Mouse (Mus musculus): ENCODE measurements around the gene Retreg3.
A peak's percentile ranks its signal among the peaks of the same experiment; 100 is the strongest.
"Not testable (repeated sequence)": the region's sequence is repeated elsewhere in the genome, so short reads cannot be mapped to it uniquely, and the experiment has no call there.

The Retreg3 gene

DNA sequence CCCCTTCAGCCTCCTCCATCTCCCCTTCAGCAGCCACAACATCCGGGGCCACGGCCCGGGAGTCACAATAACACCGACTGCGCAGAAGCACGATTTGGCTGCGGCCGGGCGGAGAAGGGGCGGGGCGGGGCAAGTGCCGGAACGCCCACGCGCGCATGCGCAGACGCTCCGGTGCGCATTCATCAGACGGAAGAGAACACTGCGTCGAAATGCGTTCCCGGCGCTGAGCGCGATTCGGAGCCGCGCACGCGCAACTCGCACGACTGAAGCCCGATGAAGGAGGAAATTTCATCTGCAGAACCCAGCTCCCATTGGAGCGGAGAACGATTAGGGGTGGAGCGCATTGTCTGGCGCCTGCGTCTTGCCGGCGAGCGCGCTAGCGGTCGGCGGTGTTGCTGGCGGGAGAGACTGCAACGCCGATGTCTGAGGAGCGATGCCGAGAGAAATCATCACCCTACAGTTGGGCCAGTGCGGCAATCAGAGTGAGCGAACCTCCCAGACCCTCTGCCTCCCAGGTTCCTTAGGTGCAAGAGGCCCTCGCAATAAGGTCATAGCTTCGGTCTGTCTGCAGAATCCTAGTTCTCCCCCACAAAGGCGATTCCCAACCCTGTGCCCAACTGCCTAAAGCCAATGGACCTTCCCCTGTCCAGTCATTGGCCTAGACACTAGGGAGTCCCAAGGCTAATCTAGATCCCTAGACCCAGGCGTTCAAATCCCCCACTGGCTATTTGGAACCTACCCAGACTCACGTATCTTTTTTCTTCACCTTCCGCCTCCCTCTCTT, at the start of gene Retreg3, which contains the start of gene Tubg1:
TSS of gene Retreg3 (minus strand) at position 133 of the 784 bp plus-strand sequence.
TSS of gene Tubg1 (plus strand) at position 178 of the 784 bp plus-strand sequence.
- DNase-seq: peak; percentile 100

DNA sequence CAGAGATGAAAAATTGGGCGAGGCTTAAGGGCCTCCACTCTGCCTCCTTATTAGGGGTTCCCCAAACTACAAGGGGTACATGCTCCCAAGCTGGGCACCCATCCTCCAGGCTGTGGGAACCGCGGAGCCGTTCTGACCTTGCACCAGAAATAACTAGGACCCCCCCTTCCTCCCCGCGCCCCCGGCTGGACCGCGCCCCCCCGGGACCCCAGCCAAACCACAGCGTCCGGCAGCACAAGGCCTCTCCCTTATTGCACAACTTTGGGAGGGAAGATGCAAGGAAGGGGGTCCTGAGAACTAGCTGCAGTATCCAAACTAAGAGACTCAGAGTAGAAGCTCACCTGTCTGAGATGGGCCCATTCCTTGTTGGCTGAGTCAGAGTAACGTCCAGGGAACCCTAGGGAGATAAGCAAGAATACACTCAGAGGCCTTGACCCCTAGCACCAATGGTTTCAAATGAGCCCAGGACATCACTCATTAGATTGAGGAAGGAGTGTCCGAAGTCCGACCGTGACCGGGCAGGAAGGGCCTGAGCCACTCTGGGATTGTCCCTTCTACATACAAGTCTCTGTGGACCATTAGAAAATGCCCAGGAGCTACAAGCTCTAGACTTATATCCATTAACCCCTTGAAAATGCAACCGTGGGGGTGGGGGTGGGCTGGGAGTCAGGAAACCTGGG, 48.7 kb upstream of the Retreg3 start:
- DNase-seq: no peak

DNA sequence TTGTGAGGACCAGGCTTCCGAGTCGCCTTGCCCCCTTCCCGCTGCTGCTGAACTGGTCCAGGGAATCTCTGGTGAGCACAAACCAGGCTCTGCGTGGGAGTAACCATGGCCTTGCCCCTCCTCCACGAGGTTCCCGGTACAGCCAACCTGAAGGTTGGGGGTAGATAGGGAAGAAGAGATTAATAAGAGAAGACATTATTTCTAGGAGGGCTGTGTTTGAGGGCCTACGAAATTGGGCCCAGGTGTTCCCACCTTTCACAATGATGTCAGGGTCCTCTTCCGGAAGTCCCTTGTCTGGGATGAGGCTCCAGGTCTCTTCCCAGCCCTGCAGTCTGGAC, 48.2 kb upstream of the Retreg3 start:
- no peak for DNase-seq

DNA sequence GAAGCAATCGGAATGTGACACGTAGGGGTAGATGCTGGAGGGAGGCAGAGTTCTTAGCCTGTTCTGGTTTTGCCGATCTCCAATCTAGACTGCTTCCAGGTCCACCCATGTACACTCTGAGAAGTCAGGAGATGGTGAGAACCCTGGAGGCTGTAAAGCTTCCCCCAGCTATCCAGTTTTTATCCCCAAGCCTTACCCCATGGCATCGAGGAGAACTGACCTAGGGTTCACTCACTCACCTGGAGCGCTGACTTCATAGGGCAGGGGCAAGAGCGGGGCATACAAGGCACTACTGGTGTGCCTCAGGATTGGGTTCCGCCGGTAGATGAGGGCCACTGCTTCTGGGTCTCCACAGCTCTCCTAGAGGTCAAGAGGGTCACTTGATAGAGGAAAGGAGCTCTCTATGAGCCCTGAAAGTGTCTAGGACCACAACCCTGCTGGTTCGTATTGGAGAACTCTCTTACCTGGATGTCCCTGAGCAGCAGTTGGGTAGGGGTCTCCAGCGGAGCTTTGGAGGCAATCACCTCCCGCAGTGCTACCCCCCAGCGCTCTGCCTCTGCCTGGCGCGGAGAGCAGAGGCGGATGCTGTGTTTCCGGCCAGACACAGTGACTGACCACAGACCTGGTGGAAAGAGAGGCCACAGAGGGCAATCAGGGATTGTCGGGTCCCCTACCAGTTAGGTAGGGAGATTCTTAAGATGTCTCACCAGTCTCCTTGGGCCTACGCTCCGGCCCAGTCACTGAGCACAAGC, 47.7 kb upstream of the Retreg3 start:
- DNase-seq: no peak

DNA sequence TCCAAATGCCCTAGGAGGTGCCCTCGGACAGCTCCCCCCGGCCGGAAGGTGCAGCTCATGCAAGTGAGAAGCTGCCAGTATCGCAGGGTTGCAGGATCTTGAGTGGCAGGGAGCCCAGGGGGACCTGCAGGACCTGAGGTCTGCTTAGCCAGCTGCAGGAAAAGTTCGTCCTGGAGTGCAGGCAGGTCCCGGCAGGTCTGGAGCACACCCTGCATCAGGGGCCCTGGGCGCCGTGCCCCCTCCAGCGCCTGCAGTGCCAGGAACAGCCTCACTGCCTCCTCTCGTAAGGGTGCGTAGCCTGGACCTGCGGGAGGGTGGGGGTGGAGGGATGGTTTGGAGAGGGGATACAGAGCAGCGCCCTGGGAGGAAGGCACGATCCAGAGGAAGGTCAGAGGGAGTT, 46.7 kb upstream of the Retreg3 start:
- no peak for DNase-seq

DNA sequence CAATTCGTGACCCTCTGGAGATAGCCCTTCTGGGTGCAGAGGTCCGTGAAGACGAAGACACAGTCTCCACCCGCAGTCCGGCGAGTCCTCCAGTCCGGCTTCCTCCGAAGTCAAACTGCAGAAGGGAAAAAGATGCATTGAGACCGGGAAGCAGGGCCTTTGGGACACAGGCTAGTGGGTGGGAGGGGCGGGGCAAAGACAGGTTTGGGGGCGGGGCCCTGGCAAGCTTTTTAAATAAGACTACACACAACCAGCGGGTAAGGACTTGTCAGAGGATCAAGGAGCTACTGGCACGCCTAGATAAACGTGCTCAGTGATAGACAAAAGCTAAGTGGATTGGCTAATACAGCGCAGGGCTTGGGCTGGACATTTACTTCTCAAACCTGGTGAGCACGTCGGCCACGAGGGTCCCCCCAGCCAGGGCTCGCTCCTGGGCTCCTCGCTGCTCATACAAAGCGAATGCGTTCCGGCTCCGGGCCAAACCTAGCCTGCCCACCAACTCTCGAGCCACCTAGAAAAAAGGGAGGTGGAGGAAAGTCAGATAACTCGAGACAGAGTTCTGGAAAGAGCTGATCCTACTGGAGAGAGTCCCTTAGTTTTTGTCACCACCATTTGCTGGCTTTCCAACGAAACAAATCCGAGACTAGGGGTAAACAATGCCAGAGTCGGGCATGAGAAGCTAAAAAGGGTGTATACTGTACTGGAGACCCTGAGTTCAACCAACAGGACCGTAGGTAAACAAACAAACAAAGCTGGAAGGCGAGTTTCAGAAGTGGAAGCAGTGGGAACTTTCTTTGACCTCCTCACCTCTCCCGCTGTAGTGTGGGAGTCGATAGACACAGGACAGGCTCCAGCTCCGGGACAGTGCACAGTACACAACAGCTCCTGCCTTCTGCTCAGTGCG, 45.2 kb upstream of the Retreg3 start:
- no peak for DNase-seq

DNA sequence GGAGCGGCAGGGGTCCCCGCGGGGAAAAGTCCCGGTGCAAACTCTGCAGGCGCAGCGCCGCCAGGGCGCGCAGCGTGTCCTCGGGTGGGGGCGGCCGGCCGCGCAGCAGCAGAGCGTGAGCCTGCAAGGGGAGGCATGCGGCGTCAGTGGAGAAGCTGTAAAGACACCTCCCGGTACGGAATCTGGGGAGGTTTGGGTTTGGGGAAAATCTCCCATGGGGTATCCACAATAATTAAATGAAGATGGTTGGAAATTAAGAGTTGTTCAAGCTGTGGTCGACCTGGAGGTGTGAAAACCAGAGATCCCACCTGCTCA, 44.6 kb upstream of the Retreg3 start:
- no peak for DNase-seq

DNA sequence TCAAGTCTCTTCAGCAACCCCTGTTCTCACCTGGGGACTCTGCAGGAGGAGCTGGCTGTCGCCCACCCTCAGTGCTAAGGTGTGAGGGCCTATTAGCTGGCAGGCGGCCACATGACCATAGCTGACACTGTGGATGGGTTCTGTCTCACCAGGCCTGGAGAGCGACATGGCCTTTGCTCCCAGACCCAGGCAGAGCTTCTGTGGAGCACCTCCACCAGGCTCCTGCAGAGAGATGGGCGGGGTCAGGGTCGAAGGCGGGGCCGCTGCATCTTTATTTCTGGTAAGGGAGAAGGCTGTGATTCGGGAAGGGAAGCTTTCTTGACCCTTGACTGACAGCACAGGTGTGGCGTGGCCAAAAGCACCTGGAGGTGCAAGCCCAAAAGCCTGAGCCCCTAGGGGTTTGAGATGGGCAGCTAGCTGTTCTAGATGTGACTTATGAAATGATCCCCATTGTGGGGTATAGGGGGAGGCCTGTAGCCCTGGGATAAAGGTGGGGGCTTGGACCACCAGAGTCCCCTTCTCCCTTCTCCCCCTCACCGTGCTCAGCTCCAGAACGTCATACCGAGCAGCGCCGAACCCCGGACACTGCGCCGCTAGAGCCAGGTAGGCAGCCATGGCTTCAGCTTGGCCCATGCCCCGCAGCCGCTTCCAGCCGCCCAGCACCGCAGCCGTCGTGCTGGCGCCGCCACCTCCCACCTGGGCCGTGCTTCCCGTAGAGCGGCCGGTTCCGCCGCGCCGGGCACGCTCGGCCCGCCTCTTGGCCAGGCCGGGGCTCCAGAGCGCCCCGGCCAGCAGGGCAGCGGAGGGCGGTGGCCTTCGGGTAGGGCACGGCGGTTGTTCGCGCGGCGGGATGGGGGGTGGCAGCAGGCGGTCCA, 44.0 kb upstream of the Retreg3 start:
- DNase-seq: no peak

DNA sequence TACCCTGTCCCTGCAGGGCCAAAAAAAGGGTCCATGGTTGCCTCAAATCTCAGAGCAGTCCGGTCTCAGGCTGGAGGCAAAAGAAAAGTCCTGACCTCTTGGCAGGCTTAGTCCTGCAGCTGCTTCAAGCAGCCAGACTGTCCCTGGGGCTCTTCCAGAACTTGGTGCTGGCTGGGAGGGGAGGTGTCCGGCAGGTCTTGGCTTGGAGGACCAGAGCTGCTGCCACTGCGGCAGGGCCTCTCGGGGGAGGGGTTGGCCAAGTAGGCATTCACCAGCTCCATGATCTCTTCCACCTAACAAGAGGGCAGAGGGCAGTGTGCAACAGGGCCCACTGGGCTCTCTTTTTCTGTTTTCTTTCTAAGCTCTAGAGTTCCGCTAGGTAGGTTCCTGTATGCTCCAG, 43.1 kb upstream of the Retreg3 start:
- no peak for DNase-seq

DNA sequence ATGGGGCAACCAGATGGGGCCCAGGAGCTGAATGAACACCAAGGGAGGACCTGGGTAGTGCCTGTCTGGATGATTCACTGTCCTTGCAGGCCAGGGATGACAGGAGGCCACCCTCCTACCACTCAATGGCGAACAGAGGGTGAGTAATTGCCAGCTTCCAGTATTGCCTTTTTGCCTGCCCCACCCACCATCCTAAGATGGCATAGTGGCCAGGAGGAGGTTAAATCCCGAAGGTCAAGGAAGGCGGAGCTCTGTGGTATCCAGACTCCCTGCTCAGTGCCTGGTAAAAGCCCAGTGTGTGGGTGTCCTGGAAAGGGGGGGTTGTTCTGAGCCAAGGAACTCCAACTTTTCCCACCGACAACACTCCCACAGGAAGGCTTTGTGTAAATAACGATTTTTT, 42.6 kb upstream of the Retreg3 start:
- DNase-seq: no peak

DNA sequence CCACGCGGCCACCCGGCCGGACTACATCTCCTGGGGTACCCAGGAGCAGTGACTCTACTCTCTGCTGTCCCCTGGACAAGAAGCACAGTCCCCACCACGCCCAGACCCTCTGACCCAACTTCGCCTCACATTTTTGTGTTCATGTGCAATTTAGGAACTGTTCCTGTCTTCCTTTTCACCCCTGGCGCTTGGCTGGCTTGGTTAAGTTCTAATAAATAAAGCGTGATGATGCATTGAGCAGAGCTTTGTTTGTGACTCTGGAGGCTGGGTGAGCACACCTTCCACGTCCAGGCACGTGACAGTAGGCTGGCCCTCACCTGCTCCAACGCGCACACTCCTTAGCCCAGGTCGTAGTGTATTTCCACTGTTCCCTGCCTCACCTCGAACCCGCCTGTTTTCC, 41.9 kb upstream of the Retreg3 start:
- no peak for DNase-seq

DNA sequence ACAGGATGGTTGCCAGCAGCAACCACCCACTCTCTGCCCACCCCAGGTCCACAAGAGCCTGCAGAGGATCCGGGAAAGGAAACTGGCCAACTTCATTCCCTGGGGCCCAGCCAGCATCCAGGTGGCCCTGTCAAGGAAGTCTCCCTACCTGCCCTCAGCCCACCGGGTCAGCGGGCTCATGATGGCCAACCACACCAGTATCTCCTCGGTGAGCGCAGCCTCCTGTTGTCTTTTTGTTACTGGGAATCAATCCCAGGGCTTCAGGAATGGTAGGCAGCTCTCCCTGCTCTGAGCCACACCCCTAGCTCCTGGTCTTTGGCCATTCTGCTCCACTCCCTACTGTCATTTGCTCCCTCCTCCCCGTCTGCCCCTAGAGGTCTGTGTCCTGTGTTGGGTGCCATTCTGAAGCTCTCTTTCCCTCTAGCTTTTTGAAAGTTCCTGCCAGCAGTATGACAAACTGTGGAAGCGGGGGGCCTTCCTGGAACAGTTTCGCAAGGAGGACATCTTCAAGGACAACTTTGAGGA, 41.4 kb upstream of the Retreg3 start:
- DNase-seq: not testable (repeated sequence)

DNA sequence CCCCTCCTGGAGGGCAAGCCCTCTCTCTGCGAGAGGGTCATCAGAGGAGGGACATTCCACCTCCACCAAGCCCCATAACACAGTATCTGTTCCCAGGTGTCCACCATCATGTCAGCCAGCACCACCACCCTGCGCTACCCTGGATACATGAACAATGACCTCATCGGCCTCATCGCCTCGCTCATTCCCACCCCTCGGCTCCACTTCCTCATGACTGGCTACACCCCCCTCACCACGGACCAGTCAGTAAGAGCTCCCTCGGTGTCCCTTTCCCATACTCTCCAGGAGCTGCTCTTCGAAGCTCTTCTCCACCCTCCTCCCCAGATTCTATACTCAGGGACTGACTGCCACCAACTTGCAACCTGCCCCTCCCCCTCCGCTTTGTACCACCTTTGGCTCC, 40.5 kb upstream of the Retreg3 start:
- not testable (repeated sequence) for DNase-seq

DNA sequence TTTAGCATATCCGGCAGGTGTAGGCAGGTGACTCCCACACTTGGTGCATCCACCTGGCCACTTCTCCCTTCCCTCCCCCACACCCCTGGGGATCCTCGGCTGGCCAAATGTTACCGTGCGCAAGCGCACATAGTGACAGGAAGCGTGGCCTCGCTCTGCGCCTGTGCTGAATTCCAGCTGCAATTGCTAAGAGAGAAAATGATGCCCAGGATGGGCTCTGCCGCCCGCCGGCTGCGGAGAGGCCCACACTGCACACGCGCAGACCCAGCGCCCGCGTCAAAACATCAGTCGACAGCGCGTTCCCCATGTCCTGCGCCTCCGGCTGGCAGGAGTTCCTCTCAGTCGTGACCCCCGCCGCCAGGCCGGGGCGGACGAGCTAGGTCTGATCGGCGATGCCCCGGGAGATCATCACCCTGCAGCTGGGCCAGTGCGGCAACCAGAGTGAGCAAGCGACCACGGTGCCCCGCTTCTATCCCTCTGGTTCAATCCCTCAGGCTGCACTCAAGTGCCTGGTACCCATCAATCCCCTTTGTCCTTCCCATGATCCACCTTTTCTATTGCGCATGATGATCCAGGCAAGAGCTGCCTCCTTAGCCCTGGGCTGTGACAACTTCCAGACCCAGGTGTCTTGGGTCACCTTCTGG, 36.2 kb upstream of the Retreg3 start, which contains the start of gene Tubg2:
TSS of gene Tubg2 (plus strand) at position 180 of the 644 bp plus-strand sequence.
- DNase-seq: peak; percentile 75

DNA sequence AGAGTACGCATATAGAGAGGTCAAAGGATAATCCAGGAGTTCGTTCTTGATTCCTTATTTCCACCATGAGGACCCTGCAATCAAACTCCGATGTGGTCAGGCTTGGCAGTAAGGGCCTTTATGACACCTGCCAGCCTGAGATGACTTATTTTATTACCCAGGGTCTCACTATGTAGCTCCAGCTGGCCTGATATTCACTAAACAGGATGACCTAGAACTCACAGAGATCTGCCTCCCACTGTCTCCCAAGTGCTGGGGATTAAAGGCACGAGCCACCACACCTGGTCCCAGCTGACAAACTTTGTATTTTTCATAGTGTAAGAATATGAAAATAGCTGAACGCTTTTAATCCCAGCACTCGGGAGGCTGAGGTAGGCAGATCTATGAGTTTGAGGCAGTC, 35.5 kb upstream of the Retreg3 start:
- no peak for DNase-seq

DNA sequence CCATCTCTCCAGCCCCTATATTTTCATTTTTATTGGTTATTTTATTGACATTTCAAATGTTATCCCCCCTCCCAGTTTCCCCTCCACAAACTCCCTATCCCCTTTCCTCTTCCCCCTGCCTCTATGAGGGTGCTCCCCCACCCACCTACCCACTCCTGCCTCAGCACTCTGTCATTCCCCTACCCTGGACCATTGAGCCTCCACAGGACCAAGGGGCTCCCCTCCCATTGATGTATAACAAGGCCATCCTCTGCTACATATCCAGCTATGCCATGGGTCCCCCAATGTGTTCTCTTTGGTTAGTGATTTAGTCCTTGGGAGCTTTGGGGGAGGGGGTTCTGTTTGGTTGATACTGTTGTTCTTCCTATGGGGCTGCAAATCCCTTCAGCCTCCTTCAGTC, 35.0 kb upstream of the Retreg3 start:
- no peak for DNase-seq

DNA sequence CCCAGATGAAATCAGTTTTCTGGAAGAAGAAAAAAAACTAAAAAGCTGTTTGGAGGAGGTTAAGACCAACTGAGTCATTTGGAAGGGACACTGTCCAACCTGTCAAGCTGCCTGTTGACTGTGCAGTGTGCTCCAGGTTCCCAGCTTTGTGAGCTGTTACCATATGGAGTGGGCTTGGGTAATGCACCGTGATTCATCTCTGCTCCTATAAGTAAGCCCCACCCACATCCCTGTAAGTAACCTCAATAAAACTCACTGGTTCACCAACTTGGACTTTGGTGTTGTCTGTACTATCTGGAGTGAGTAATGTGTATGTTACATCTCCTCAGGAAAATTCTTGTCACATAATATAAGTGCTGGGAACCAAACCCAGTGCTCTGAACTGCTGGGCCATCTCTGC, 33.1 kb upstream of the Retreg3 start:
- DNase-seq: no peak

DNA sequence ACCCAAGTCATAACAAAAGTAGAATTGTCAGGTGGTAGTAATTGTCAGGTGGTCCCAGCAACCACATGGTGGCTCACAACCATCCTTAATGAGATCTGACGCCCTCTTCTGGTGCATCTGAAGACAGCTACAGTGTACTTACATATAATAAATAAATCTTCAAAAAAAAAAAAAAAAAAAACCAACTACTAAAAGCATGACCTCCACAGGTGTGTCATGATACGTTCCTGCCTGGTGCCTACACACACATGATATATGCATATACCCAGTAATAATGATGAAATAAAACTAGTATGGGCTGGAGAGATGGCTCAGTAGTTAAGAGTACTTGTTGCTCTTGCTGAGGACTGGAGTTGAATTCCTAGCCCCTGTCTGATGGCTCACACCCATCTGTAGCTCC, 31.4 kb upstream of the Retreg3 start:
- no peak for DNase-seq

DNA sequence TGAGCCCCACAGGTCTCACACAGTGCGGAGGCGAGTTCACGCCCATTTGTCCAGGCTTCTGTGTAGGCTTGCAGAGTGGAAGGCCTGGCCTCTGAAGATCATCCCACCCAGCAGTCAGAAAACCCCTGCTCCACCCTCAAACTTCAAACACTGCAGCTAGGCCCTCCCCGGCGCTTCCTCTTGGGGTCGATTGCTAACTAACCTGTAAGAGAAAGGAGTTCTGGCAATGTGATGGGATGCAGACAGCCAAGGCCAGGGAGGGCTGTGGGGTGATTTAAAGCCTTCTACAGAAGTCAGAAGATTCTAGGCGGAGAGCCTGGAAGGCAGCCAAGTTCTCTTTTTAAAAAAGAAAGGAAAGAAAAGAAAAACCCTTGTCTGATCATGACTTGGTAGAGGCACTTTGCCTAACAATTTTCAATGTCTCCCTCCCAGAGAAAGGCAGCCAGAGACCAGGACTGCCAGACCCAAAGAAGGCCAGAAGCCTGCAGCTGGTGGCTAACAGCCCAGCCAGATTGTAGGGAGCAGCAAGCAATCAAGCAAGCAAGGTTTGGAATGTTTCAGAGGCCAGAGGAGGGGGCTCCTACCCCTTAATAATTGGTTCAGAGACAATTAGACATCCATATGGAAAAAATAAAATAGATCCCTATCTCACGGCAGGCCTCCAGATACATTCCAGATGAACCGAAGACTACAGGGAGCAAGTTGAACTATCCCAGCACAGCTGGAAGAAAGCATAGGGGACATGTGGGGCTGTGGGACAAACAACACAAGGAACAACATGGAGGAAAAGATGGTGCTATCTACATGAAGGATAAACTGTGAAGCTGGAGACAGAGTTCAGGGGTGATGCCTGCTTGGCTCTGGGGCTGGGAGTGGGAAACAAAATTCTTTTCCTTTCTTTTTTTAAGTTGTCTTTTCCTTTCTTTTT, 29.7 kb upstream of the Retreg3 start:
- no peak for DNase-seq

DNA sequence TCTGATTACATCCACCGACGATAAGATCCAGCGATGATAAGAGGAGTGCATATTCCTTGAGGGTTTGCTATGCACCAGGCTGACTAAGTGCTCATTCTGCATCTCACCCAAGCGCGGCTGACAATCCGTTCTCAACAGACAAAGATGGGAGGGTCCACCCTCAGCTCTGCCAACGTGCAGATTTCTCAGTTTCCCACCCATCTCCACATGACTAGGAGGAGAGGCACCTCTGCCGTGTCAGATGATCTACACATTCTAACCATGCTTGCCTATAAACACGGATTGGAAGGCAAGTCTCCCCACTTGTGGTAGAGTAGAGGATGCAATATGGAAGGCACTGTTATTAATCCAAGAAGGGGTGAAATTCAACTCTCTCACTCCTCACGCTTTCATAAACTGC, 29.1 kb upstream of the Retreg3 start:
- DNase-seq: no peak
